Mouse (Mus musculus) cerebellum, adult 11-12 months (tissue): ENCODE results near the gene Clk3.

Experiments used
- DNase-seq: peaks from one replicate; pipeline ENCODE4 v3.0.0; 2022

The Clk3 gene

DNA sequence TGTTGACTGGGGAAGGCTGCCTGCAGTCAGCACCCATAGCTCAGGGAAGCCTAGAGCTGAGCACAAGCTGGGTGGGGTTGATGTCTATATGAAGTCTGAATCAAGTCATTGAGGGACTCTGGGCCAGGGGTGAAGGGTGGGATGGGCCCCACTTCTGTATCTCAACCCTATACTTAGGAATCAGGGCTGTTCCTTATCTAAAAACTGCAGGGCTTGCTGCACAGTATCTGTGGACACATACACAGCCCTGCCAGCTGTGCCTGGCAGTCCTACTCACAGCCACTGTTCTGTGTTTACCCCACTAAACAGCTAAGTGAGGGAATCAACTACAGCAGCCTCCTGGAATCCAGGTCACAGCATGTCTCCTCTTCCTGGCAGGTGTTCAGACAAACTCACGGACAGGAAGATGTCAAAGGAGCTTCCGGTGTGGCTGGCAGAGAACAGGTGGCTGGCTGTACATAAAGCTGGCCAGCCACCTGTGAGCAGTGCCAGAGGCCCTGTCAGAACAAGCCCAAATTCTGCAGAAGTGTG is 3.9 kb upstream of the Clk3 start:
- no peak for DNase-seq

DNA sequence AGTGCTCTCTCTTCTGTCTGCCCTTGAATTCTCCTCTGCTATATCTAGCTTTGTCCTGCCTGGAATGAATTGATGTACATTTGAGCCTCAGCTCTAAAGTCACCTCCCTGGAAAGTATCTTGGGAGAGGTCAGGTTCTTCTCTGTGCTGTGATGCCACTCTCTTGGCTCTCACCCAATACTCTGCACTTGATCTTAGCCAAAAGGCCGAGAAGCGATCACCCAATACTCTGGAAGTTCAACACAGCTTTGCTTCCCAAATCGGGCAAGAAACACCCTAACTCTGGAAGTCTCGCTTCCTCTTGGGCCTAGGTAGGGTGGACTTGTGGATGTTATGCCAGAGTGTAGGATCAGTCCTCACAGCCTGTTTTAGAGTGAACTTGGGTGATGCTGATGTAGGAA is 1.6 kb upstream of the Clk3 start:
- no peak for DNase-seq

DNA sequence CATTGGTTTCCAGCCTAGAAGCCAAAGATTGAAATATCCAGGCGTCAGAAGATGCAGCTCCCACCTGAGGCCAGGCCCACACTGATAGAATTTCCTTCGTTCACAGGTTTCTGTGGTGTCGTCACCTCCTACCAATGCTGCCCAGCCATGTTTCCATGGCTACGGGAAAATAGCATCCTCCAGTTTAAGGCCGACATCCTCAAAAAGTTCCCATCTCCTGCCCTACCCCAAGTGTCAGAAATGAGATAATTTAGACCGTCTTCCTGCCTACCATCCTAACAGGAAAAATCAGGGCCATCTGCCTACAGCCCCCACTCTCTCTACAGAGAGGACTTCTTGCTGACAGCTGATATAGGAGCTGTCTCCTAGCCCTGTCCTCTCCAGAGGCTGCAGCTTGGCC is 771 bp upstream of the Clk3 start:
- no peak for DNase-seq

DNA sequence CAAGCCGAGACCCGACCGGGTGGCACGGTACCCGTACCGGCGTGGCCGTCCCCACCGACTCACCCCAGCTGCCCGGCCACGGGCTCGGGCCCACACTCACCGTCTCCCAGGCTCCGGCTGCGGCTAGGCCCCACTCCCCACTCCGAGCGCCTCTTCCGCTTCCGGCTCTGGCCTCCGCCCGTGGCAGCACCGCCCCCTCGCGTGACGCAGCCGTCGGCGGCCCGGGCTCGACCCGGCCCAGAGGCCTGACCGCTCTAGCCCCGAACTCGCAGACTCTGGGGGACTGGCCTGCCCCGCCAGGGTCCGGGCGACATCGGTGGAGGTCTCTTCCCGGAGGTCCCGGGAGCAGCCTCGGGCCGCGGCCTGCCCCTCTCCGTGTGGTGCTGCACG is 691 bp downstream of the Clk3 start:
- DNase-seq, result peak; percentile 92

DNA sequence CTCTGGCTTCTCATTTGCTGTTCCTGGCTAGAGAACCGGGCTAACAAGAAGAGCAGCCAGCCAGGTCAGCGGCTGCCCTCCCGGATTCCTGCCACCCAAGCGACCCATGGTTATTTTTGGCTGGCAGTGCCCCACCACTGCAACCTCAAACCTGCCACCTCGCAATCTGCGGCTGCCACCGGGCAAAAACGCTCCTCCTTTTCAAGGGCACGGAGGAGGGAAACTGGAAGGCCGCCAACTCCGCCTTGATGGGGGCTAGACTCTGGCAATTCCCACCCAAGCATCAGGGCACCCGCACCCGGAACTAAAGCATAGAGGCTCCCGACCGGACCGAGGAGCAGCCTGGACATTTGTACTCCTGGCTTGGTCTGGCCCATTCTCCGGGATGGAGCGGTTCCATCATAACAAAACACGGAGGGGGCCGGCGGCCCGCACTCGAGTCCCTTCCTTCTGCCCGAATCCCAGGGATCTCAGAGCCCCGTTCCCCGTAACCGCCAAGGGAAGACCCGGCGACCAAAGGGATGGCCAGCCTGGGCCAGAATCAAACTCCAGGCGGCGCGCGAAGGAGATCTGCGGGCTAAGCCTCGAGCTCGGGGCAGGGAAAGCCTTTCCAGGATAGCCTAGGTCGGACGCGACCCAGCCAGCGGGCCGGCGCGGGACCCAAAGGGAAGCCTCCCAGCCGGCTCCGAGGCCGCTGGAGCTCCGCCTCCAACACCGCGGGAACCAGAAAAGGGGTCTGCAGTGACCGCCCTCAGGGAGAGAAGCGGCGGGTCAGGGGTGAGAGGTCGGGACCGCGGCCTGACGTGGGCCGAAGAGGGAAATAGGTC is 1.3 kb downstream of the Clk3 start:
- peak; percentile 80 for DNase-seq

DNA sequence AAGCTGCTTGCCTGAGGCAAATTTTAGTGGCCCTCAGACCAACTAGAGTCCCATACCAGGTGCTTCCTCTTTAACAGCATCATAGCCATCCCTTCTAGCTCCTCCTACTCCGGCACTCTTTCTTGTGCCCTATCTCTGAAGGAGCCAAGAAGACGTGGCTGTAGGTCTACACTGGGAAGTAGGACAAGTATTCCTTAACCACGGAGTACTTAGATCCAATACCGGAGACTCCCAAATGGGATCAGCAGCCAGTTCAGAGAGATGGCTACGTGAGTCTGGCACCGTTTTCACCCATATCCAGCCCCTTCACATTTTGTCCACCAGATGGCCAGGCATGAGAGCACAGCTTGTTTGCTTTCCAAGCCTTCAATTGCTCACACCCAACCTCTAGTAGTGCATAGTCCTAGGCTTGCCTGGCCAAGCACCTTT is 3.1 kb downstream of the Clk3 start:
- DNase-seq, result peak; percentile 84

DNA sequence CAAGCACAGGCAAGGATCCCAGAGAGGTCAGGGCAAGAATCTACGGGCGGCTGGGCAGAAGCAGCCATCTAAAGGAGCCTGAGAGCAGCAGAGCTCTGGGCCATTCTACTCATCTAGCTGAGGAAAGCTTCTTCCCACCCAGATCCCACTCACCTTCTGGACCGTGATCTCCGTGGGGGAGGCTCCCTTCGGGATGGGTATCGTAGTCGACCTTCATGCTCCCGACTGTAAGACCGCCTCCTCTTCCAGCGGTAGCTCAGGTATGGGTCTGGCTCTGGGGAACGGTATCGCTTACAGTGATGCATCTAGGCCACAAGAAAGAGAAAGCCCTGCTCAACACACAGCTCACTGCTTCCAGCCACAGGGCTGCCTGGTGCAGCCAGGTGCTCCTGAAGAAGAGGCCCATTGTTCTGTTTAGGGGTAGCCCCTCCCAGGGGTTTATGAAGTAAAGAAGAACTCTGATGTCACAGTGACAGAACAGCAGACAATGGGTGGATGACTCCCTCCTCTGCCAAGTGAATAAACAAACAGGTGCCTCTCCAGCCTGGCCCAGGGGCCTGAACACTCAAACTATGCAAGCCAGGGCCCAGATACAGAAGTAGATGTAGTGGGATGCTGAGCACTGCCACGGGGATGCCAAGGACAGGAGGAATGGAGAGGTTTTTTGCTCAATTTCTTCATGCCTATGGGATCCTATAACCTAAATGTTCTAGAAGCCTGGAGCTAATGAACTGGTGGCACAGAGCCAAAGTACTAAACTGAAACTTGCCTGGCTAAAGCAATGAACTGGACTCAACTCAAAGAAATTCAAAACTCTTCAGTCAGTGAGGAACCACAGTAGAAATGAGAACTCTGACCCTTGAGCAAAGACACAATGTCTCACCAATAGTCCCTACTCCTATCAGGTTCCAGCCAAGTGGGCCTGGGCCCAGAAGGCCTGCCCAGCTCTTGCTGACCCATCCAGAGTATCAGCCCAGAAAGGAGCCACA is 3.8 kb downstream of the Clk3 start:
- peak; percentile 60 for DNase-seq

DNA sequence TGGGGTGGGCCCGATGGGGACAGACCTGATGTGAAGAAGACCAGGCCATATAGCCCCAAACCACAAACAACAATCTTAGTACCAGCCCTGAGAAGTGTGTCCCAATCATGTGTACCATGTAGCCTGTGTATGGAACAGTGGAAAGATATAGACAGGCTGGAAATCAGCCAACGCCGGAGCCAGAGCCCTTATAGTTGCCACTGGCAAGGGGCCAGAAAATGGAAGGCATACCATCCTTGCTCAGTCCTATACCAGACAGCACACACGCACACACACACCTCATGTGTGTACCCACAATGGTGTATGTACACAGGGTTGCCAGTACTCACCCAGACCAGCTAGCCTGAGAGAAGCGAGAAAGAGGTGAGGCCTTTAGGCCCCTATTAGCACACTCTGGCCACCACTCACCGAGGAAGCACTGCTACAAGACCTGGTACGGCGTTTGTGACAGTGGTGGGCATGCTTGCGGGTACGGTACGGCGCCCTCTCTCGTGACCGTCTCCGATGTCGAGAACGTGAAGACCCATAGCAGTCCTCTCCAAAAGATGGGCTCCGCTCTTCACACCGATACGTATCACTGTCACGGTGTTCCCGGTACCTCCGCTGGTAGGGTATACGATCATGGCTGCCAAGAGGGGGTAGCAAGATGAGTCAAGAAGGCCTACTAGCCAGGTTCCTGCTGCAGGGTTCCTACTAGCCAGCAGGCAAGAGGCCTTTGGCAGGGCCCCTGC is 5.1 kb downstream of the Clk3 start:
- DNase-seq, result peak; percentile 58

DNA sequence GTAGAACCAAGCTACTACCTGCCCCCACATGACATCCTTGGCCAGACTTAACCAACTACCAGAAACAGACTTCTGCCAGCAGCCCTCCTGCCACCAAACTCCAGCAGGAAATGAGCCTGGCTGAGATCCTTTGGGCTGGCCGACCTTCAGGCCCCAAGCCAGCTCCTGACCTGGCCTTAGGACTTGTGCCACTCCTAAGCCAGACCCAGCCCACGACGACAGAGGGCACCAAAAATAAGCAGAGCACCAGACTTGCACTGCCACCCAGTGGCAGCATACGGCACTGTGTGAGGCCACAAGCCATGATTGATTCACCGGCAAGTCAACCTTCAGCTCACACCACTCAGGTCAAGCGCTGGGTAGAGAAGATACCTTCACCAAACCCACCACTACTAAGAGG is 6.4 kb downstream of the Clk3 start:
- peak; percentile 93 for DNase-seq

DNA sequence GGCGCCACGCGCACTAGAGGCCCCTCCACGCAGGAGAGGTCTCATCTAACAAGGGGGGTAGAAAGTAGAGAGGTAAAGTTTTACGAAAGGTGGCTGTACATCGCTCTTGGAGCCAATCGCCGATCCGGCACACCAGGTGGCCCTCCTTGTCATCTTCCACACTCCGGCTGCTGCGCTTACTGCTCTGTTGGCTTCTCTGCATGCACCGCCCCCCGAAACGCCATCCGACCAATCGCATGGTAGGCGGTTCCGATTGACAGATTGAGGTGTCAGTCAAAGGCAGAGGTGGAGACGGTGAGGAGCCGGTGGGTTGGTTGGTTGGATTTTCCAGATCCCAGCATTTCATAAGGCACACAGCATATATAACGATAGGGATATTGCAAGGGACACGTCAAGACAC is 7.1 kb downstream of the Clk3 start:
- peak; percentile 59 for DNase-seq

DNA sequence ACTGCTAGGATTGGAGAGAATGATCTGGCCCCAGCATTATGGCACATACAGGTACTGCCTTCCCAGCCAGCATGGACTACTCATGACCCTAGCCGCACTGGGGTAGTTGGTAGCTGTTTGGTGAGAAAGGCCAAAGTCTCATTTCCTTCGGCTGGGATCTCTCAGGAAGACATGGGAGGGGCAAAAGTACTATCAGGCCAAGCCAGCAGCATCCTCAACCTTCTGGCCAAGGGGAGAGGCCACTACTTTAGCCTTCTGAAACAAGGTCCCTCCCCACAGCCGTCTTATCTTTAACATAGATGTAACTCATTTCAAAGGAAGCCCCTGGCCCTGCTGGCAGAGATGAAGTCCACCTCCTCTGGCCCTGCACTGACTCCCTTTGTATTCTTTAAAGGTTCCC is 8.1 kb downstream of the Clk3 start:
- DNase-seq, result no peak

DNA sequence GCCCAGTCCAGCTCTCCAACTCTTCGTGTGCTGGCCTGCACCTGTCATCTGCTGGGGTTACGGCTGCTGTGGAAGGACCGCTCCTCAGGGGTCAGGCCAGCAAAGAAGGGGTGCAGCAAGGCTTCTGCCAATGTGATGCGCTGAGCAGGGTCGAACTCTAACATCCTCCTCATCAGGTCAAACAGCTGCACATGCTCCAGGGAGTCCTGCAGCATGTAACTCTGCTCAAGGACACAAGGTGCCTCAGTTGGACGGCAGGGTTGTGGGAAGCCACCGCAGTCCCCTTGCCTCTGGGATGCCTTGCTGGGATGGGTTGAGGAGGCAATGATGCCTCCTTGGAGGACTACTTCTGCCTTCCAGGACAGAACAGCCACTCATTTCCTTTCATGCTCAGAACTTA is 14.8 kb downstream of the Clk3 start:
- DNase-seq, result no peak

DNA sequence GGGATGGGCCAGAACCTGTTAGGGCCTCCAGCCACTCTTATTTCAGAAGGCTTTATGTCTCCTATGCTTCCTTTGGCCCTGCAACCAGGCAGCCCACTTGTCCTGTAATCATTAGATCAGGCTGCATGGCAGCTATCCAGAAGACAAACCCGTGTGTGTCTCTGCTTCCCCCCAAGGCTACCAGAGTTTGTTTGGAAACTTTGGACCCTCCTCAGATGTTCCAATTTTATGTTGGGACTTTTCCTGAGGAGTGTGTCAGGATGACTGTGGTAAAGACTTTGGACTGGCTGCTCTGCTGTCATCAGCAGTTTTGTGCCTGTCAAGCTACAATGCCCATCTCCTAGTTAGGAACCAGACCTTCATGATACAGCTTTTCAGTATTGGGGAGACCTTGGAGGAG is 16.8 kb downstream of the Clk3 start:
- no peak for DNase-seq

DNA sequence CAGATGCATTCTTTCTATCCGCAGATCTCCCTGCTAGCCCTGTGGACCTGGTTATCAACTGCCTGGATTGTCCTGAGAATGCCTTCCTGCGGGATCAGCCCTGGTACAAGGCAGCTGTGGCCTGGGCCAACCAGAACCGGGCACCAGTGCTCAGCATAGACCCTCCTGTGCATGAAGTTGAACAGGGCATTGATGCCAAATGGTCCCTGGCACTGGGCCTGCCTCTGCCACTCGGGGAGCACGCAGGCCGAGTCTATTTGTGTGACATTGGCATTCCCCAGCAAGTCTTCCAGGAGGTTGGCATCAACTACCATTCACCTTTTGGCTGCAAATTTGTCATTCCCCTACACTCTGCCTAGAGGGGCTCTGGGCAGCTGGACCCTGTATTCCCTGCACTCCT is 17.5 kb downstream of the Clk3 start:
- peak; percentile 75 for DNase-seq

DNA sequence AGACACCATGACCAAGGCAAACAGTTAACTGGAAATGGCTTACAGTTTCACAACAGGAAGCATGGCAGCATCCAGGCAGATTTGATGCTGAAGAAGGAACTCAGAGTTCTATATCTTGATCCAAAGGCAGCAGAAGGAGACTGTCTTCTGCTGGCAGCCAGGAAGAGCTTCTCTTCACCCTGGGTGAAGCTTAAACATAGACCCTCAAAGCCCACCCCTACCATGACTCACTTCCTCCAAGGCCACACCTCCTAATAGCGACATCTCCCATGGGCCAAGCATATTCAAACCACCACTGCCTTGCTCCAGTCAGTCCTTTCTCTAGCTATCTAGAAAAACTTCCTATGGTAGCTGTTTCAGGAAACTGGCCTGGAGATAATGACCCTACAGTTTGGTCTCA is 18.6 kb downstream of the Clk3 start:
- no peak for DNase-seq

DNA sequence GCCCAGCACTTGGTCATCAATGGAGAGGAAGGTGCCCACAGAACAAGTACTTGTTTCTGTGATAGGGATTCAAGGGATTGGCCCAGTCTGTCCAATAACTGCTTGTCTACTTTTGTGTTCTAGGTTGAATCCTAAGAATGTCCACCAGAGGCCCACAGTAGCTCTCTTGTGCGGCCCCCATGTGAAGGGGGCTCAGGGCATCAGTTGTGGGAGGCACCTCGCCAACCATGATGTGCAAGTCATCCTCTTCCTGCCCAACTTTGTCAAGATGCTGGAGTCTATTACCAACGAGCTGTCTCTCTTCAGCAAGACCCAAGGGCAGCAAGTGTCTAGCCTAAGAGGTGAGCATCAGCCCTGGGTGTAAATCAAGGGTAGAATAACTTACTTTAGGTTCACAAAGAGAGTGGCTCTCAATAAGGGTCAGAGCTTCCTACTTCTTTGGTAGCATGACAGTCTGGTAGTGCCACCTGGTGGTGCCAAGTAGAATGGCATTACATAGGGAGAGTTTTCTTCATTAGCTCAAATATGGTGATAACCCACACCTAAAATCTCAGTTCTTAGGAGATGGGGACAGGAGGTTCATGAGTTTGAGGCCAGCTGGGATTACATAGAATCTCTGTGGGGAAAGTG is 21.1 kb downstream of the Clk3 start:
- DNase-seq, result no peak

DNA sequence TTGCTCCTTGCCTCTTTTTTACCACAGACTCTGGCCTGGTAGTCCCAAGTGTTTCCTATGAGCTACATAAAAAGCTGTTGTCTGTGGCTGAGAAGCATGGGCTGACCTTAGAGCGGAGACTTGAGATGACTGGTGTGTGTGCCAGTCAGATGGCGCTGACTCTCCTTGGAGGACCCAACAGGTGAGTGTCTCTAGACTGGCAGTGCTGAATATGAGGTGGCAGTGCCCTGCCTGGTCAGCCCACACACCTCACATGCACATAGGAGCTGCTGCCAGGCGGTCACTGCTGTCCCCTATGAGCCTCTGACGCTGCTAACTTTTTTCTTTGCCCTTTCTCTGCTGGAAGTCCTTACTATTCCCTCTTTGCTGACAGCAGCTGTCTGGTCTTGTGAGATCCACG is 25.8 kb downstream of the Clk3 start:
- DNase-seq, result no peak

DNA sequence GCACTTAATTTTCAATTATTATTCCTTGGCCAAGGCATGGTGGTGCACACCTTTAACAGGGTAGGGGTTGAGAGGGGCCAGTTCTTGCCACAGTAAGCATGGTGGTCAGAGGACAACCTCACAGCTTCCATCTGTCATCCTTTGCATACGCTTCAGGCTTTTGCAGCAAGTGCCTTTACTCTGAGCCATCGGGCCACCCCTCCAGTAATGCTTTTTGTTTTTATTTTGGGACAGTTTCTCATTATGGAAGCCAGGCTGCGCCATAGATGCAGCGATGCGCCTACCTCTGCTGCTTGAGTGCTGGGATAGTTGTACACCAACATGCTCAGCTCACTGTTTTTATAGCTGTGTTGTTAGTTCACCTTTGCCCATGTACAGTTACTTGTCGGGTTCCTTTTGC is 32.1 kb downstream of the Clk3 start:
- no peak for DNase-seq

DNA sequence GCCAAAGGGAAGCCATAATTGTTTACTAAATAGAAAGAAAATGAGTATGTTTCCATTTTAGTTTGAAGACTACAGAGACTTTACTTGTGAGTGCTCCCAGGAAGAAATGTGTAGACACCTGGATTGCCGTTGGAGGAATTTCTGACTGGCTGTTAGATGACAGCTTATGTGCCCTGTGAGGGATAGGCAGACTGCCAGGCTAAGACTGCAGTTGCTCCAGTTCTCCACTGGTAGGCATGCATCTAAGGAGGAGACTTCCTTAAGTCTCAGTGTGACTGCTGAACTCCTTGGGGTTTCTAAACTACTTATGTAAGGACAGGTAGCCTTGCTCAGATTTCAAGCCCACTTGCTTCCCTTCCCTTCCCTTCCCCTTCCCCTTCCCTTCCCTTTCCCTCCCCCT is 37.3 kb downstream of the Clk3 start:
- peak; percentile 57 for DNase-seq

DNA sequence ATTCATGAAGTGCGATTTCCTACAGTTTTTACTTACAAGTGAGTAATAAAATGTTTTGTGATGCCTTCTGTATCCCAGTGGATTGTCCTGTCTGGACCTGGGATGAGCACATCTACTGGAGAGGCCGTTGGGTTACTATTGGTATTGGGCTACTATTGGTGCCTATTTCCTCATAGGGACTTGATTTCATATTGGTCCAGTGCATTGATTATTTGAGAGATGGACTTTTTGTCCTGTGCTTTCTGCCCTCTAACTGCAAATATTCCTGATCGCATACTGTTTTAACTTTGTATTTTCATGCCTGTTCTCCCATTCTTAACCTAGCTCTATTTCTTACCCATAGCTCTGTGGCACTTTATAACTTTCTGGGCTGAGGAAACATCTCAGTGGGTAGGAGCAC is 41.0 kb downstream of the Clk3 start:
- no peak for DNase-seq

DNA sequence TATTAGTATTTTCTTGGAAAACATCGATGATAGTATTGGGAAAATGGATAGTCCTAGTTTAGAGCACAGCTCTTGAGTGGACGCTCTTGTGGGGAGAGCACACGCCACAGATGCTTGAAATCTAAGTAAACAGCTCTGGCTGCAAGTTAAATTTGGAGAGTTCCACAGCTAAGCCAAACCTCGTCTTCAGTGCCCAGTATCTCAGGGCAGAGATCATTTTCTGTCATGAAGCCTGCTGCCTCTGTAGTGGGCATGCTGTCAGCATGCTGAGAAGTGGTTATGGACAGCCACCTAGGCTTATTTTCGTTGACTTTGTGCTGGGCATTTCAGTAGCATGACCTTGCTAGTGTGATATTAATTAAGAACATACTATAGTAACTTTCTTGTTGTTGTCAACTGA is 41.9 kb downstream of the Clk3 start:
- DNase-seq, result no peak

DNA sequence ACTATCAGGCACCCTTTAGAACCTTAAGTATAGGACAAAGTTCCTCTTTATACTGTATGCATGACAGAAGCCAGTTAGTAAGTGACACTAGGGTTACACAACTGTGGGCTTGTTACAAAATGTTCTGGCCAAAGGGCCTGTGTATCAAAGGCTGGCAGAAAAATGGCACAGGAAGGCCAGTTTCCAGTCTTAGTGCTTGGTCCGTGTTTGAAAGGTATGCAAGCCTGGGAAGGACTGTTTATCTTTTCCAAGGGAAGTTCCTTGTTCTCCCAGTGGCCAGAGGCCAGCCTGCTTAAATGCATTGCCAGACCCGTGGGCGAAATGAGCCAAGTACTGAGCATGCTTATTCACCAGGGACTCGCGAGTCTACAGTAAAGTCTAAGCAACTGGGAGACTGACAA is 42.3 kb downstream of the Clk3 start:
- DNase-seq, result peak; percentile 66

DNA sequence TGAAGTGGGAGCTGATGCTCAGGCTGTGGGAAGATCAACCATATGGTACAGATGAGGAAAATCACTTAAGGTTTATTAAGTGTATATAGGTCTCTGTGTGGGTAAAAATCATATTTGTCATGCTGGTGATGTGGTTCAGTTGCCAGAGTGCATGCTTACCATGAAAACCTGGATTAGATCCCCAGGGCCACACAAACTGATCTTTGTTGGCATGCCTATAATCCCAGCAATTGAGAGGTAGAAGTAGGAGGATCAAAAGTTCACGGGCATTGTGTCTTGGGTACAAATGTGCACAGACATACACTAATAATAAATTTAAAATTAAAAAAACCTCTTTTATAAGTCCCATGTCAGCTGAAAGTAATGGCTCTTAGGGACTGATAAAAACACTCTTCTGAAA is 43.3 kb downstream of the Clk3 start:
- no peak for DNase-seq
